9 mouse cellular contexts compared by ENCODE assay signal in the genomic region with DNA sequence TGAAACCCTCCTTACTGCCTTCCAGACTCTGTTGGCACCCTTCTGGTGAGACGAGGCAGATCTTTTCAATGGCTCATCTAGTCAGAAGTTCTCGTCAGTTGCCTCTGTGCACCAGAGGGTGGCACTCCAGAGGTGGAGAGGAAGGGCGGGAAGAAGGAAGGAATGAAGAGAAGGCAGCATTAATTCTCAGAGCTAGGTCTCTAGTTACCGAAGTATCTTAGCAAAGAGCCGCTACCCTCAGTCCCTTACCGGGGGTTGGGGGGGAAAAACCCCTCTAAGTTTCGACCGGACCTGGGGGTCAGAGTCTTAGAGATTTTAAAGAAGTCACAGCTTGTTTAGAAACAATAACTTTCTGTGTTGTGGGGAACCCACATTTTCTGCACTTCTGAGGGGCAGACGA. TPM values are rescaled to one million over a fixed set of nuclear protein-coding genes. Genes with fewer than 3 reads are reported as not detected.
DNase-seq lines count a peak whose midpoint lies in the region; ATAC-seq lines count a peak whose summit lies in the region.
"Had no signal": no experiment of that assay in that cellular context is flagged by ENCODE, and none has a peak within 500 bp of the region (broad histone marks: within the 10 kb centered on the region; RNA-seq: fewer than 3 reads in every experiment).

No protein-coding gene starts in this region.

- DNase-seq in gastrocnemius, adult 18-20 months (ENCODE audit: low spot score) = peak; percentile 70
- no peak for DNase-seq in gastrocnemius, adult 8-10 months (ENCODE audit: low spot score in 2 of 2)
- DNase-seq in cerebellum, postnatal 14 days = peak; percentile 66 to 73
- DNase-seq in gastrocnemius, postnatal 14 days = peak; percentile 63
- peak; percentile 55 for DNase-seq in liver

- H3K36me3 ChIP-seq in intestine, embryonic 15.5 days = no peaks in the 10 kb centered on the region
- H3K36me3 ChIP-seq in midbrain, embryonic 16.5 days (ENCODE audit: control insufficient read depth, insufficient read depth, low read length) = no peaks in the 10 kb centered on the region
- H3K36me3 ChIP-seq in stomach, embryonic 14.5 days (ENCODE audit: control insufficient read depth, insufficient read depth, low read length) = no peaks in the 10 kb centered on the region

- H3K4me1 ChIP-seq in intestine, embryonic 15.5 days (replicated peaks) = peaks cover 35% of the 10 kb centered on the region
- peaks cover 31% of the 10 kb centered on the region for H3K4me1 ChIP-seq in midbrain, embryonic 16.5 days (ENCODE audit: control insufficient read depth, insufficient read depth, low read length)
- H3K4me1 ChIP-seq in stomach, embryonic 14.5 days (ENCODE audit: control insufficient read depth, insufficient read depth, low read length) = peaks cover 19% of the 10 kb centered on the region; the same call in 1 of the 2 replicates

- ATAC-seq in intestine, embryonic 15.5 days = no peak
- no peak for ATAC-seq in midbrain, embryonic 16.5 days
- ATAC-seq in stomach, embryonic 14.5 days (ENCODE audit: insufficient number of reproducible peaks, insufficient read depth, low FRiP score, low read depth) = no peak
- ATAC-seq: Patski had no signal

- no peak overlapping the region for H3K27ac ChIP-seq in intestine, embryonic 15.5 days
- no peak overlapping the region for H3K27ac ChIP-seq in midbrain, embryonic 16.5 days (ENCODE audit: low read length)
- no peak overlapping the region for H3K27ac ChIP-seq in stomach, embryonic 14.5 days (ENCODE audit: low read length)

- peak overlapping the region; percentile 2 for H3K9ac ChIP-seq in intestine, embryonic 15.5 days
- H3K9ac ChIP-seq in midbrain, embryonic 16.5 days (ENCODE audit: low read depth, low read length) = no peak overlapping the region
- H3K9ac ChIP-seq in stomach, embryonic 14.5 days (replicated peaks; ENCODE audit: low read depth, low read length) = no peak overlapping the region; the same call in 1 of the 2 replicates

- H3K4me3 ChIP-seq in intestine, embryonic 15.5 days (replicated peaks) = peak overlapping the region; percentile 24; the same call in 1 of the 2 replicates
- H3K4me3 ChIP-seq in midbrain, embryonic 16.5 days (ENCODE audit: low read depth, low read length) = peak overlapping the region; percentile 19; the same call in 1 of the 2 replicates
- peak overlapping the region; percentile 87 for H3K4me3 ChIP-seq in stomach, embryonic 14.5 days (ENCODE audit: low read depth, low read length)

- WGBS in intestine, embryonic 15.5 days = 3% methylated on average over 9 of the region's 9 CpGs
- under 1% methylated on average over 9 of the region's 9 CpGs for WGBS in midbrain, embryonic 16.5 days
- 4% methylated on average over 9 of the region's 9 CpGs for WGBS in stomach, embryonic 14.5 days

- H3K4me2 ChIP-seq in intestine, embryonic 15.5 days (replicated peaks) = peak overlapping the region; percentile 95
- peak overlapping the region; percentile 99 for H3K4me2 ChIP-seq in midbrain, embryonic 16.5 days (ENCODE audit: low read length)
- H3K4me2 ChIP-seq in stomach, embryonic 14.5 days (replicated peaks; ENCODE audit: low read depth, low read length) = peak overlapping the region; percentile 92

- intact Hi-C loops in gastrocnemius, postnatal 14 days (cut with DNase I; ENCODE audit: low total_unique reads) = loop anchor here (2.0 kb wide), 1 partner anchor 274 kb away; no protein-coding TSS in a partner anchor

- H3K9me3 ChIP-seq in intestine, embryonic 15.5 days = no peaks in the 10 kb centered on the region
- no peaks in the 10 kb centered on the region for H3K9me3 ChIP-seq in midbrain, embryonic 16.5 days (replicated peaks; ENCODE audit: control insufficient read depth, low read length, poor library complexity, severe bottlenecking)
- no peaks in the 10 kb centered on the region for H3K9me3 ChIP-seq in stomach, embryonic 14.5 days (ENCODE audit: control insufficient read depth, low read depth, low read length)

- peaks cover 20% of the 10 kb centered on the region for H3K27me3 ChIP-seq in intestine, embryonic 15.5 days (replicated peaks)
- H3K27me3 ChIP-seq in midbrain, embryonic 16.5 days (ENCODE audit: control insufficient read depth, insufficient read depth, low read depth, low read length) = peaks cover 20% of the 10 kb centered on the region
- 0 out of 2 replicates have a peak, but pooled peaks cover 3% of the 10 kb centered on the region for H3K27me3 ChIP-seq in stomach, embryonic 14.5 days (ENCODE audit: control insufficient read depth, insufficient read depth, low read length)
- H3K27me3 ChIP-seq: Patski had no signal

RNA-seq across cellular contexts. Expression of a gene that starts 3.3 kb away (rescaled TPM):
- 1 to 10 TPM; 5.4 to 9.9 TPM for total RNA-seq in gastrocnemius, adult 18-20 months (2021)
- 1 to 10 TPM; 2.7 to 5.9 (median 5.1) TPM for total RNA-seq in gastrocnemius, adult 8-10 months (2022)
- total RNA-seq in gastrocnemius, postnatal 14 days (2021) = 1 to 10 TPM; 4.9 to 6.1 TPM
- polyA plus RNA-seq in intestine, embryonic 15.5 days (2015; fragmentation: Nextera tagmentation; extraction: Ambion mirVana) = 12.8 and 13.1 TPM in 2 replicates
- polyA plus RNA-seq in midbrain, embryonic 16.5 days (2015; fragmentation: Nextera tagmentation; extraction: Ambion mirVana) = 7.4 and 9.4 TPM in 2 replicates
- 19.9 and 22.6 TPM in 2 replicates for polyA plus RNA-seq in stomach, embryonic 14.5 days (2014; fragmentation: Nextera tagmentation; extraction: Ambion mirVana)

Comparison
In these comparisons a context has a peak if more than half of its experiments do, and no peak if none do; other contexts are left out.
1. DNase-seq: peak in gastrocnemius, adult 18-20 months (single experiment), cerebellum, postnatal 14 days (2 of 2), gastrocnemius, postnatal 14 days (single experiment) and liver (single experiment); none in gastrocnemius, adult 8-10 months (0 of 2).
2. H3K4me3 ChIP-seq: peak in every context shown above with its lines; median percentile 87 in stomach, embryonic 14.5 days; 24 in intestine, embryonic 15.5 days; 19 in midbrain, embryonic 16.5 days.
3. Peak in every context shown above with its lines, with median percentiles within 50 percentile points of each other: H3K4me2 ChIP-seq.